Mouse (Mus musculus) kidney, postnatal 0 days (tissue): Measurements from ENCODE around the gene Gm9844. TPM values are rescaled to one million over a fixed set of nuclear protein-coding genes. Genes with fewer than 3 reads are reported as not detected.
"Not testable (repeated sequence)": the region's sequence is repeated elsewhere in the genome, so short reads cannot be mapped to it uniquely, and the experiment has no call there.

Experiments used
- ATAC-seq: fragments of 200-750 bp; cut with Nextera tagmentation; replicated peaks from 2 replicates; pipeline ENCODE4 v1.8.0; 2017; ENCODE audit warnings: low read depth, moderate number of reproducible peaks, moderate TSS enrichment, moderate library complexity; ENCODE audit not compliant: low FRiP score
- DNase-seq: peaks from one replicate; pipeline ENCODE4 v3.0.0-alpha.2; 2016; ENCODE audit warnings: low spot score
- H3K27ac ChIP-seq: fragments of 300-500 bp; sonication (generic); 2 replicates; pipeline ENCODE4 v1.5.1; 2014; ENCODE audit warnings: mild to moderate bottlenecking
- H3K27me3 ChIP-seq: fragments of 300-500 bp; sonication (generic); 2 replicates; pipeline ENCODE4 v1.6.1; 2014; ENCODE audit warnings: low read length, mixed read lengths; ENCODE audit not compliant: insufficient read depth
- H3K36me3 ChIP-seq: fragments of 300-500 bp; sonication (generic); 2 replicates; pipeline ENCODE4 v1.6.1; 2014; ENCODE audit warnings: low read length, mixed read lengths; ENCODE audit not compliant: insufficient read depth
- H3K4me1 ChIP-seq: fragments of 300-500 bp; sonication (generic); replicated peaks from 2 replicates; pipeline ENCODE4 v1.6.1; 2014; ENCODE audit warnings: antibody characterized with exemption, low read length, mixed read lengths; ENCODE audit not compliant: insufficient read depth
- H3K4me2 ChIP-seq: fragments of 300-500 bp; sonication (generic); 2 replicates; pipeline ENCODE4 v1.6.1; 2014; ENCODE audit warnings: mild to moderate bottlenecking, low read length, moderate library complexity, mixed read lengths
- H3K4me3 ChIP-seq: fragments of 300-500 bp; sonication (generic); replicated peaks from 2 replicates; pipeline ENCODE4 v1.5.1; 2014; ENCODE audit warnings: low read depth, low read length
- H3K9ac ChIP-seq: fragments of 300-500 bp; sonication (generic); 2 replicates; pipeline ENCODE4 v1.6.1; 2014; ENCODE audit warnings: low read depth, low read length
- H3K9me3 ChIP-seq: fragments of 300-500 bp; sonication (generic); replicated peaks from 2 replicates; pipeline ENCODE4 v1.6.1; 2016; ENCODE audit warnings: low read length, inconsistent platforms, mixed read lengths
- CTCF ChIP-seq: IDR thresholded peaks from 2 replicates; pipeline ENCODE4 v1.5.1; 2016; ENCODE audit warnings: antibody characterized with exemption, low read depth, mild to moderate bottlenecking, moderate library complexity
- WGBS: fragments of 180-500 bp; shearing (Covaris S2); extraction: QIAGEN DNeasy Blood & Tissue Kit; methylation state at CpG from one replicate; pipeline ENCODE4 v1.1.7; 2014; 5-methylcytosine and 5-hydroxymethylcytosine counted together
- polyA plus RNA-seq: library from polyadenylated mRNA; unstranded; fragments of >200 nt; fragmentation: Nextera tagmentation; extraction: Ambion mirVana; gene quantifications from 2 replicates; pipeline ENCODE4 v1.2.1, GENCODE M21; 2015

The Gm9844 gene
- polyA plus RNA-seq, 1 experiment from 2014 or later: 18.6 TPM

DNA sequence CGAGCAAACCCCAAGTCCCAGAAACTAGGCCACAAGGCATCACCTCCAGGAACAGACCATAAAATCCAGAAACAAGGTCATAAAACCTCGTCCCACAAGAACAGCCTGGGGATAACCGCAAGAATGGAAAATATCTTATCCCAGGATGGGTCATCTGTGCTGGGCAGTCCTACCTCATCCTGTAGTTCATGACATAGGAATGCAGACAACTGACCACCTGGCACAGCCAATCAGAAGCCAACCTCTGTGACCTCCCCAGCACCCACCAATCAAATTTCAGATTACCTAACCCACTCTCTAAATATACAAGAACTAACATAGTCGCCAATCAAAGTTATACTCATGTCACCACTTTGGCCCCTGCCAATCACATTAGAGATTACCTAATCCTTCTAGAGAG, 21.0 kb upstream of the Gm9844 start:
- WGBS: 64% methylated on average over 4 of the region's 4 CpGs
- H3K27me3 ChIP-seq: no peaks in the 10 kb centered on the region
- no peak for TF ChIP-seq CTCF
- H3K4me3 ChIP-seq: no peak overlapping the region
- DNase-seq (no peak), ATAC-seq (no peak)
- no peak overlapping the region for H3K4me2 ChIP-seq
- H3K27ac ChIP-seq: no peak overlapping the region
- no peaks in the 10 kb centered on the region for H3K36me3 ChIP-seq
- no peaks in the 10 kb centered on the region for H3K9me3 ChIP-seq
- H3K9ac ChIP-seq: no peak overlapping the region
- no peaks in the 10 kb centered on the region for H3K4me1 ChIP-seq

DNA sequence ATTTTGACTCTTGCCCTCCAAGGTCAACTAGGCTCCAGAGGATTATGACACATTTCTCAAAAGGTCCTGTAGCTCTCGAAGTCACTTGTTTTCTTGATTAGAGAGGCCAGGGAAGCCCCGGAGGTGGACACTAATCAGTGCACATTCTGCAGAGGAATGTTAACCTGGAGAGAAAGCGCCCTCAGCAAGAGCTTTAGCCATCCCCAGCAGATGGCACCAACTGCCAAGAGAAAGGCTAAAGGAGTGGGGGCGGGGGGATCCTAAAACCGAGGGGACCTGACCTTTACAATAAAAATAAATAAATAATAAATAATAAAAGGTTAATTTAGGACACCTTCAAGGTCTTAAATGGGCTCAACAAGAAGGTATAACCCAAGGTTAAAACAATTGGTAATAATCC, 17.9 kb upstream of the Gm9844 start:
- Histone ChIP-seq H3K36me3 (no peaks in the 10 kb centered on the region), H3K4me1 (no peaks in the 10 kb centered on the region), H3K4me2 (no peak overlapping the region), H3K27ac (no peak overlapping the region), H3K27me3 (no peaks in the 10 kb centered on the region), H3K9me3 (no peaks in the 10 kb centered on the region), H3K4me3 (no peak overlapping the region), H3K9ac (no peak overlapping the region)
- TF ChIP-seq CTCF: peak; percentile 26; the same call in 1 of the 2 replicates
- DNase-seq (no peak), ATAC-seq (no peak)
- 43% methylated on average over 5 of the region's 5 CpGs for WGBS

- no peak for TF ChIP-seq CTCF
- ATAC-seq: no peak
- no peak overlapping the region for H3K9ac ChIP-seq
- H3K9me3 ChIP-seq: no peaks in the 10 kb centered on the region
- H3K4me1 ChIP-seq: no peaks in the 10 kb centered on the region
- no peak overlapping the region for H3K4me3 ChIP-seq
- H3K27ac ChIP-seq: no peak overlapping the region
- H3K27me3 ChIP-seq: no peaks in the 10 kb centered on the region
- no peak overlapping the region for H3K4me2 ChIP-seq
- DNase-seq: no peak
- H3K36me3 ChIP-seq: no peaks in the 10 kb centered on the region
- 79% methylated on average over 9 of the region's 9 CpGs for WGBS
These were observed 16.8 kb upstream of the Gm9844 start for GRCm38 (mm10) chr7:24845181-24845580.

DNA sequence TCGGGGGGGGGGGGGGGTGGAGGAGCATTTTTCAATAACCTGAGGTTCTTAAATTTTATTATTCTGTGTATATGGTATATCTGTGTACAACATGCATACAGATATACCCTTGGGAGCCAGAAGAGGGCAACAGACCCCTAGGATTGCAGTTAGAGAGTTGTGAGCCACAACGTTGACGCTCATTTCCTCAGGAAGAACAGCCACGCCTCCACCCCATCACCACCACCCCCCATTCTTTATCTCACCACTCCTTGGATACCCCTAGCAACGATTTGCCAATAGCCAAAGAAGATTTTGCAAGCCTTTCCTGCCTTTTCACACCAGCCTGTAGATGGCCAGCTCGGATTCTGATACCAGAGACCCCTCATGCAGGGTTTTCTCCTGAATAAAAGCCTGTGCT, 16.3 kb upstream of the Gm9844 start:
- Histone ChIP-seq H3K4me3 (no peak overlapping the region), H3K27ac (no peak overlapping the region), H3K9me3 (no peaks in the 10 kb centered on the region), H3K27me3 (no peaks in the 10 kb centered on the region), H3K9ac (no peak overlapping the region), H3K4me2 (no peak overlapping the region), H3K4me1 (no peaks in the 10 kb centered on the region), H3K36me3 (no peaks in the 10 kb centered on the region)
- peak; percentile 57 for TF ChIP-seq CTCF
- DNase-seq (peak; percentile 43), ATAC-seq (no peak)
- 5% methylated on average over 6 of the region's 6 CpGs for WGBS

- not testable (repeated sequence) for H3K27me3 ChIP-seq, H3K9me3 ChIP-seq, H3K4me2 ChIP-seq, H3K27ac ChIP-seq, H3K4me3 ChIP-seq, H3K4me1 ChIP-seq, ATAC-seq, H3K36me3 ChIP-seq, DNase-seq, H3K9ac ChIP-seq
- WGBS: 14% methylated on average over 2 of the region's 2 CpGs
These were observed 15.4 kb upstream of the Gm9844 start for GRCm38 (mm10) chr7:24846576-24846975.

GRCm38 (mm10) chr7:24850162-24850561, 11.9 kb upstream of the Gm9844 start:
- Histone ChIP-seq H3K4me1 (no peaks in the 10 kb centered on the region; the same call in 1 of the 2 replicates), H3K27me3 (no peaks in the 10 kb centered on the region), H3K27ac (no peak overlapping the region), H3K4me3 (no peak overlapping the region), H3K9me3 (no peaks in the 10 kb centered on the region), H3K4me2 (no peak overlapping the region), H3K9ac (no peak overlapping the region), H3K36me3 (no peaks in the 10 kb centered on the region)
- WGBS: 16% methylated on average over 5 of the region's 5 CpGs
- no peak for ATAC-seq
- TF ChIP-seq CTCF: no peak
- peak; percentile 29 for DNase-seq

GRCm38 (mm10) chr7:24850899-24851303, 11.1 kb upstream of the Gm9844 start:
- Histone ChIP-seq H3K4me1 (no peaks in the 10 kb centered on the region; the same call in 1 of the 2 replicates), H3K27ac (no peak overlapping the region), H3K9me3 (no peaks in the 10 kb centered on the region), H3K4me2 (no peak overlapping the region), H3K9ac (no peak overlapping the region), H3K27me3 (no peaks in the 10 kb centered on the region), H3K36me3 (no peaks in the 10 kb centered on the region), H3K4me3 (no peak overlapping the region)
- no peak for TF ChIP-seq CTCF
- ATAC-seq (0 out of 2 replicates have a peak, but pooled peaks have one; percentile 25), DNase-seq (peak; percentile 28)
- 33% methylated on average over 6 of the region's 6 CpGs for WGBS
